Mouse (Mus musculus) left cerebral cortex, adult 2 months (tissue): ENCODE data around the gene Gm17542. TPM values are rescaled to one million over a fixed set of nuclear protein-coding genes. Genes with fewer than 3 reads are reported as not detected.

Experiments
- DNase-seq, 2 experiments: peaks; one replicate each; pipeline ENCODE4 v3.0.0; 2021 to 2022; ENCODE audit warnings: low spot score in 2 of 2, mixed read lengths in 1 of 2; ENCODE audit errors: extremely low spot score in 1 of 2
- H3K27ac ChIP-seq: fragments of 200-600 bp; 2 replicates; pipeline ENCODE4 v1.8.1; 2022
- H3K4me3 ChIP-seq: fragments of 200-600 bp; 2 replicates; pipeline ENCODE4 v1.8.1; 2022
- CTCF ChIP-seq: fragments of 200-600 bp; IDR thresholded peaks from 2 replicates; pipeline ENCODE4 v1.8.1; 2022; ENCODE audit warnings: antibody characterized with exemption, mild to moderate bottlenecking, moderate library complexity
- intact Hi-C: fragments of 180-260 bp; cut with DNase I; formaldehyde crosslinking; loops from one replicate; pipeline ENCODE4 v1.15.1; 2025
- total RNA-seq, 2 experiments: library from RNA; stranded (reverse); gene quantifications; 2 replicates each; pipeline ENCODE4 v1.2.3; 2021

Gm17542 gene
- total RNA-seq, 2 experiments from 2014 or later: not detected

DNA sequence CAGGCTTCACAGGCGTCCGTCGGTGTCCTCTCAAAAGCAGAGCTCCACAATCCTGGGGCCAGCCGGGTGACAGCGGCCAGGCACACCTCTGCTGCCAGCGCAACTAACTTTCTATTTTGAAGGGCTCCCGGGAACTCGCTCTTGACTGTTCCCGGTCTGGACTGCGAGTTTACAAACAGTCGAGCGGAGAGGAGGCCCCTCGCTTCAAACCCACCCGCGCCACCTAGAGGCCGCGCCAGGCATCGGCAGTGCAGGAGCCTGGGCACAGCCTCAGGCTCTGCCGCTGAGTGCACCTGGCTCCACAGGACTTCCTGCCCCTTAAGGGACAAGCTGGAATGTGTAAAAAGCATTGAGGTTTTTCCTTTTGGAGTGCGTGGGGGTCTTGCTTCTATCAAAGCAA is 42.5 kb downstream of the Gm17542 start, which contains the start of gene Edar:
TSS of gene Edar (minus strand) at position 122 of the 400 bp plus-strand sequence.
- Histone ChIP-seq H3K27ac (no peak within 1 kb of the TSS), H3K4me3 (peak within 1 kb of the TSS; percentile 41)
- intact Hi-C loops: loop anchor here (2.0 kb wide), 2 partner anchors 49 to 133 kb away; no protein-coding TSS in a partner anchor
- peak; percentile 97 for TF ChIP-seq CTCF
- peak; percentile 65 to 79 for DNase-seq

DNA sequence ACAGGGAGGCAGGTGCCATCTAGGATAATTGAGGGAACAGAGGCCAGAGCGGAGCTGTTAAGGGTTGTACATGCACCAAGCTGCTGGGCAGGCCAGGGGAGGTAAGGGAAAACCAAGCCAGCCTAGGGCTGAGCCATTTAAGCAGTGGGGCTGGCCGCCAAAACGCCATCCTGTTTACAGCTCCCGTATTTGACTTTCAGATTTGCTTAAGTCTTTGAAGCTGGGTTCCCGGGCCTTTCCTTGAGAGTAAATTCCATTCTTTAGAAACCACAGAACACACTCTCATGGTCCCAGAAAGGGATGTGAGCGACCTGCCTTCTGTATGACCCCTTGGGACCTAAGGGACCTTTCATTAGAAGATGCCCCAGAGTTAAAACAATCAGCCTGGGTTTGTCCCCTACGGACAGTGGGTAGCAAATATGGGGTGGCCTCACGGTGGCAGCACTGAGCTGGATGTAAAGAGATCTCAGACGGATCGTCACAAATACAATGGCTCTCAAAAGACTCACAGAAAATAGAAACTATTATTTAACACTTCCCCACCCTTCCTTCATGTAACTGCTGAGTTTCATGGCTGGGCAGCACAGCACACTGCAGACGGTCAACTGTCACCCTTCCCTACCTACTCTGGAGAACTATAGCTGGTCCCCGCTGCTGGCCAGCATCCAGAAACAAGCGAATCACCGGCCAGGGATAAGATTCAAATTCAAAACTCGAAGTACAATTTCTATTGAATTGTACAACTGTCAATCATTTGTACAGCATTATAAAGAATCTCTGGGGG is 44.5 kb downstream of the Gm17542 start:
- H3K27ac ChIP-seq: peak overlapping the region; percentile 44
- peak; percentile 78 to 82 for DNase-seq
- H3K4me3 ChIP-seq: peak overlapping the region; percentile 40; the same call in 1 of the 2 replicates
- intact Hi-C loops: loop anchor here (2.0 to 5.0 kb wide), 4 partner anchors 47 to 479 kb away; no protein-coding TSS in a partner anchor
- peak; percentile 83 for TF ChIP-seq CTCF

DNA sequence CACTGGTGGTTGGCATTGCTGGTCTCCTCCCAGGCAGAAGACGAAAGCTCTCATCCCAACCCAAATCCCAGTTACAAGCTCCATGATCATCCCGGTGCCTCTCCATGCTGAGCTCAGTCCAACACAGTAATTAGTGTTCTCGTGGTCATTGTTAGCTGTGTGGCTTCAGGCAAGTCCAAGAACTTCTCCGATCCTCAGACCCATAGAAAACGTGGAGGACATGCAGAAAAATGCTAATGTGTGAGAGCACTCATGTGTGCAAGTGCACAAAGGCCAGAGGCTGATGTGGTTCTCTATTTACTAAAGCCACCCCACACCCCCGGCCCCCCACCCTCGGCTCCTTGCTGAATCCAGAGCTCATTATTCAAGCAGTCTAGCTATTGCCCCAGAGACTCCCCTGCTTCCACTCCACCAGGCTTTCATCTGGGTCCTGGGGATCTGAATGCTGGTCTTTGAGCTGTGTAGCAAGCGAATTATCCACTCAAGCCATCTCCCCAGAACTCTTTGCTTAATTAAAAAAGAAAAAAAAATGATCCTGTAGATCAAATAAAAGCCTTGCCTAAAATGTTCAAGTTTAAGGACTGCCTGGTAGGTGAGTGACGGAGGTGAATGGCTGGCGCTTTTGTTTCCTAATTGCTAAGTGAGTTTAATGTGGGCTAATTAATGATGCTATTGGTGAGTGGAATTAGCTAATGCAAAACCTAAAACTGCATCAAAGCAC is 45.3 kb downstream of the Gm17542 start:
- no peak overlapping the region for H3K27ac ChIP-seq

DNA sequence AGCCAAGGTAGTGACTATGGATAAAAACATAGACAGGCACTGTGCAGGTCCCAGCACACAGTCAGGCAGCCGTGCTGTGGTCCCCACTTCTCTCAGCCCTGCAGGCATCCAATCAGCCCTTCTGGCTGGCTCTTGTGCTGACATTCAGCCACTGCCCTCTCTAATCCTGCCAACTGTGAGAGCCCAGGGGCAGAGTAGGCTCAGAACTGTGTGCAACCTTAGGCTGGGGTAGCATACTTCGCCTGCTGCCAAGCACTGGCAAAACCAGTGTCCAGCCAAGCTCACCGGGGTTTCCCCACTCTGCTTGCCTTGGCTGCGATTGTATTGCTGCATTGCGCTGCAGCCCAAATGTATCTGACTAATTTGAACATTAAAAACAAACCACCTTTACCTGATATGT is 54.1 kb downstream of the Gm17542 start:
- no peak overlapping the region for H3K4me3 ChIP-seq
- no peak for TF ChIP-seq CTCF
- H3K27ac ChIP-seq: no peak overlapping the region
- DNase-seq: no peak
- intact Hi-C loops: no loop called here

More for the DNA sequence above, 45.3 kb downstream of the Gm17542 start:
- no peak for DNase-seq
- intact Hi-C loops: loop anchor here (5.0 kb wide), 2 partner anchors 110 to 480 kb away; no protein-coding TSS in a partner anchor
- TF ChIP-seq CTCF: no peak
- H3K4me3 ChIP-seq: no peak overlapping the region

Other genes with a start within 250 kb of the Gm17542 start
- gene Ccdc138, start 220.3 kb downstream of the Gm17542 start, total RNA-seq: 1 to 10 TPM; 4.4 to 5.5 TPM
- under 1 TPM; 0.14 to 0.20 TPM for gene Edar, start 42.6 kb downstream of the Gm17542 start, total RNA-seq
- gene Sh3rf3, start 95.1 kb upstream of the Gm17542 start, total RNA-seq: 10 to 100 TPM; 48.3 to 55.2 TPM